Mouse (Mus musculus) stomach, postnatal 0 days (tissue): Measurements from ENCODE around the gene Ncam1.

Experiments
- CTCF ChIP-seq: IDR thresholded peaks from 2 replicates; pipeline ENCODE4 v1.5.1; 2016; ENCODE audit warnings: antibody characterized with exemption, low read depth, mild to moderate bottlenecking, moderate library complexity
- EP300 ChIP-seq: optimal IDR thresholded peaks from 2 replicates; pipeline ENCODE3; 2016; ENCODE audit warnings: antibody characterized with exemption

DNA sequence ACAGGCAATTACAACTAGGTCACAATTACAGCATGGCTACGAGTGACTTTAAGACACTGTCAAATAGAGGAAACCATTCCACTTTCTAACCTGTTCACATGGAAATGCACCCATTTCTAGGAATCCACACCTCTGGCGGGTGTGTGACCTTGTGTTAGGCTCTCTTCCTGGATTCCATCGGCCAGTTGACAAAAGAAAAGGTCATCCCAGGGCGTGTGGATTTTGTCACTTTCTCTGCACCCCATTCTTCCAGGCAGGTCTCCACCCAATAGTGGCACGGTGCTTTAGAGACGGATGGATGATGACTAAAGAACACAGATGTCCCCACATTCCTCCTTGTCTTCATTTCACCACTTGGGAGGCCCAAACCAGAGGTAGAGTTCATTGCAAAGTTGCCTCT lies 47.3 kb downstream of the Ncam1 start:
- TF ChIP-seq EP300, result no peak
- no peak for TF ChIP-seq CTCF
